Mouse (Mus musculus) adipose tissue, adult 10 weeks (tissue): ENCODE measurements around the gene Magea6. TPM values are rescaled to one million over a fixed set of nuclear protein-coding genes. Genes with fewer than 3 reads are reported as not detected.

Experiments used
- polyA plus RNA-seq: library from polyadenylated mRNA; stranded (reverse); fragments of 350-450 nt; fragmentation: Illumina TruSeq; extraction: RNeasy Lipid Tissue Mini Kit (QIAGEN cat#74804); gene quantifications from one replicate; pipeline ENCODE4 v1.2.3, GENCODE M21; 2014; ENCODE audit warnings: low read depth, low replicate concordance

The Magea6 gene
- polyA plus RNA-seq = not detected

GRCm38 (mm10) chrX:154935887-154936286 is at the start of gene Magea6:
Magea6 (minus strand) TSS chrX:154935987.

GRCm38 (mm10) chrX:154949405-154949804 is 13.6 kb upstream of the Magea6 start, which contains the start of gene Magea3:
Magea3 (minus strand) TSS chrX:154949505.

GRCm38 (mm10) chrX:154890167-154890566 is 45.6 kb downstream of the Magea6 start, which contains the start of gene Cldn34b1:
Cldn34b1 (minus strand) TSS chrX:154890267.

Other genes with a start within 250 kb of the Magea6 start
- gene Cldn34b1, start 45.7 kb downstream of the Magea6 start, polyA plus RNA-seq = not detected
- gene Magea3, start 13.5 kb upstream of the Magea6 start, polyA plus RNA-seq = not detected
- gene Magea8, start 59.9 kb upstream of the Magea6 start, polyA plus RNA-seq = not detected
- gene Magea5, start 127.2 kb upstream of the Magea6 start, polyA plus RNA-seq = not detected
- gene Magea1, start 153.8 kb upstream of the Magea6 start, polyA plus RNA-seq = not detected
- not detected for gene Magea2, start 157.7 kb upstream of the Magea6 start, polyA plus RNA-seq
- gene Cldn34b2, start 192.4 kb upstream of the Magea6 start, polyA plus RNA-seq = not detected